Mouse (Mus musculus) liver, adult 2 months (tissue): ENCODE measurements around the gene Aktip.

Source experiments
- CTCF ChIP-seq: fragments of 200-500 bp; IDR thresholded peaks from 2 replicates; pipeline ENCODE4 v1.5.1; 2011; ENCODE audit warnings: low read depth, low read length, control low read depth
- POLR2A ChIP-seq: fragments of 200-500 bp; IDR thresholded peaks from 2 replicates; pipeline ENCODE4 v1.6.1; 2011; ENCODE audit warnings: low read length, control low read depth; ENCODE audit not compliant: insufficient read depth; ENCODE audit errors: extremely low read depth

DNA sequence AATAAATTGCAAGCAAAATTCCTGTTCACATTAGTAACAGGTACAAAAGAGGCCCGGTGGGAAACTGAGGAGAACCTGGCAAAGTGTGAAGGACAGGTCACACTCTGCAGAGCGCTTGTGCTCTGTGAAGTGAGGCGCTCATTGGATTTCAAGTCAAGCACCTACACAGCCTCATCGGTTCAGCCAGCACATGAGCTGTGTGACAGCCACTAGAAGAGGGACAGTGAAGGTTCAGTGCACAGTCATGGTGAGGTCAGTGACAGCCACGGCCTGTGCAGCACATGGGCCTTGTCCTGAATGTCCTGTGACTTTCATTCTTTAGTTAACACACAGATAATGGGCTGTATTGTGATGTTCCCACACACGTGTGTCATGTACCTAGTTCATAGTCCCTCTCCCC, 6.1 kb upstream of the Aktip start:
- TF ChIP-seq CTCF (no peak), POLR2A (no peak)
